7 mouse cellular contexts compared by ENCODE assay signal in genomic region chrX:144318164-144318979, GRCm38 (mm10). TPM values are rescaled to one million over a fixed set of nuclear protein-coding genes. Genes with fewer than 3 reads are reported as not detected.
A peak's percentile ranks its signal among the peaks of the same experiment; 100 is the strongest.
DNase-seq lines count a peak whose midpoint lies in the region; ATAC-seq and TF ChIP-seq lines count a peak whose summit lies in the region.

No protein-coding gene starts in this region.

- TF ChIP-seq CTCF in ES-Bruce4 (IDR thresholded peaks at IDR 0.05; ENCODE audit: low read depth, low read length) = no peak

- ATAC-seq in activated CD4-positive, CD25-positive, alpha-beta regulatory T cell, adult 4 months = peak; percentile 52
- ATAC-seq in embryonic facial prominence, embryonic 11.5 days (replicated peaks; ENCODE audit: insufficient number of reproducible peaks, low FRiP score, low TSS enrichment, low read depth) = peak; percentile 77
- peak; percentile 78 for ATAC-seq in heart, embryonic 16.5 days (replicated peaks; ENCODE audit: extremely low read depth, insufficient read depth, low FRiP score)
- ATAC-seq in limb, embryonic 13.5 days (ENCODE audit: low FRiP score, low read depth) = peak; percentile 54
- ATAC-seq in midbrain, embryonic 13.5 days = peak; percentile 92

- H3K4me3 ChIP-seq in ES-Bruce4 (ENCODE audit: low read depth, low read length) = peak overlapping the region; percentile 86
- H3K4me3 ChIP-seq in embryonic facial prominence, embryonic 11.5 days (ENCODE audit: low read depth, low read length) = peak overlapping the region; percentile 58
- H3K4me3 ChIP-seq in heart, embryonic 16.5 days (ENCODE audit: low read length) = peak overlapping the region; percentile 63
- peak overlapping the region; percentile 64 for H3K4me3 ChIP-seq in limb, embryonic 13.5 days
- H3K4me3 ChIP-seq in midbrain, embryonic 13.5 days (replicated peaks) = peak overlapping the region; percentile 65

- H3K36me3 ChIP-seq in ES-Bruce4 (ENCODE audit: control insufficient read depth, insufficient read depth, low read length, poor library complexity, severe bottlenecking) = peaks cover 19% of the 10 kb centered on the region
- no peaks in the 10 kb centered on the region for H3K36me3 ChIP-seq in embryonic facial prominence, embryonic 11.5 days (replicated peaks; ENCODE audit: control insufficient read depth, insufficient read depth, low read depth, low read length)
- no peaks in the 10 kb centered on the region for H3K36me3 ChIP-seq in heart, embryonic 16.5 days (ENCODE audit: control insufficient read depth, insufficient read depth)
- no peaks in the 10 kb centered on the region for H3K36me3 ChIP-seq in limb, embryonic 13.5 days
- H3K36me3 ChIP-seq in midbrain, embryonic 13.5 days = no peaks in the 10 kb centered on the region

- no peak for TF ChIP-seq EP300 in ES-Bruce4 (IDR thresholded peaks at IDR 0.05; ENCODE audit: insufficient read depth, low read depth, low read length)

- no peaks in the 10 kb centered on the region for H3K27me3 ChIP-seq in ES-Bruce4 (ENCODE audit: control insufficient read depth, insufficient read depth, low read length, poor library complexity, severe bottlenecking)
- H3K27me3 ChIP-seq in embryonic facial prominence, embryonic 11.5 days (ENCODE audit: control insufficient read depth, insufficient read depth, low read length) = no peaks in the 10 kb centered on the region
- H3K27me3 ChIP-seq in heart, embryonic 16.5 days (ENCODE audit: control insufficient read depth, insufficient read depth, low read length) = no peaks in the 10 kb centered on the region
- H3K27me3 ChIP-seq in limb, embryonic 13.5 days = peaks cover 10% of the 10 kb centered on the region; the same call in 1 of the 2 replicates
- no peaks in the 10 kb centered on the region for H3K27me3 ChIP-seq in midbrain, embryonic 13.5 days

- no peak for TF ChIP-seq POLR2A in ES-Bruce4 (IDR thresholded peaks at IDR 0.05; ENCODE audit: insufficient read depth, low read length)

- H3K9me3 ChIP-seq in ES-Bruce4 (replicated peaks; ENCODE audit: control insufficient read depth, insufficient read depth, low read length, poor library complexity, severe bottlenecking) = no peaks in the 10 kb centered on the region
- H3K9me3 ChIP-seq in embryonic facial prominence, embryonic 11.5 days (replicated peaks; ENCODE audit: control insufficient read depth, low read length) = no peaks in the 10 kb centered on the region
- no peaks in the 10 kb centered on the region for H3K9me3 ChIP-seq in heart, embryonic 16.5 days (replicated peaks; ENCODE audit: control insufficient read depth, low read length)
- H3K9me3 ChIP-seq in limb, embryonic 13.5 days = no peaks in the 10 kb centered on the region
- no peaks in the 10 kb centered on the region for H3K9me3 ChIP-seq in midbrain, embryonic 13.5 days

- peak overlapping the region; percentile 80 for H3K4me2 ChIP-seq in embryonic facial prominence, embryonic 11.5 days (ENCODE audit: low read depth, low read length)
- H3K4me2 ChIP-seq in heart, embryonic 16.5 days (ENCODE audit: low read depth, low read length) = peak overlapping the region; percentile 93
- peak overlapping the region; percentile 76 for H3K4me2 ChIP-seq in limb, embryonic 13.5 days (replicated peaks)
- peak overlapping the region; percentile 87 for H3K4me2 ChIP-seq in midbrain, embryonic 13.5 days (replicated peaks)

- H3K9ac ChIP-seq in ES-Bruce4 (ENCODE audit: low read depth, poor library complexity, severe bottlenecking) = peak overlapping the region; percentile 96
- H3K9ac ChIP-seq in embryonic facial prominence, embryonic 11.5 days (replicated peaks; ENCODE audit: low read length) = peak overlapping the region; percentile 69
- H3K9ac ChIP-seq in heart, embryonic 16.5 days (ENCODE audit: low read length) = peak overlapping the region; percentile 82
- peak overlapping the region; percentile 78 for H3K9ac ChIP-seq in limb, embryonic 13.5 days
- H3K9ac ChIP-seq in midbrain, embryonic 13.5 days (replicated peaks) = peak overlapping the region; percentile 68

- H3K4me1 ChIP-seq in ES-Bruce4 (ENCODE audit: control insufficient read depth, insufficient read depth, low read length) = no peaks in the 10 kb centered on the region
- H3K4me1 ChIP-seq in embryonic facial prominence, embryonic 11.5 days (ENCODE audit: control insufficient read depth, insufficient read depth, low read length) = no peaks in the 10 kb centered on the region
- no peaks in the 10 kb centered on the region for H3K4me1 ChIP-seq in heart, embryonic 16.5 days (ENCODE audit: control insufficient read depth, insufficient read depth, low read length)
- H3K4me1 ChIP-seq in limb, embryonic 13.5 days = no peaks in the 10 kb centered on the region
- H3K4me1 ChIP-seq in midbrain, embryonic 13.5 days (replicated peaks) = peaks cover 3% of the 10 kb centered on the region; the same call in 1 of the 2 replicates

- H3K27ac ChIP-seq in ES-Bruce4 (ENCODE audit: insufficient read depth, low read length) = peak overlapping the region; percentile 75
- no peak overlapping the region; the same call in 1 of the 2 replicates for H3K27ac ChIP-seq in embryonic facial prominence, embryonic 11.5 days (replicated peaks; ENCODE audit: low read depth, low read length)
- H3K27ac ChIP-seq in heart, embryonic 16.5 days (ENCODE audit: low read length) = peak overlapping the region; percentile 53
- peak overlapping the region; percentile 65 for H3K27ac ChIP-seq in limb, embryonic 13.5 days
- H3K27ac ChIP-seq in midbrain, embryonic 13.5 days = no peak overlapping the region

- peak; percentile 11 for DNase-seq in embryonic facial prominence, embryonic 11.5 days (ENCODE audit: low spot score)
- DNase-seq in spleen, postnatal 4 days (ENCODE audit: low spot score in 2 of 2) = peak; percentile 19 to 69

- 16% methylated on average over 39 of the region's 53 CpGs for WGBS in embryonic facial prominence, embryonic 11.5 days
- 12% methylated on average over 39 of the region's 53 CpGs for WGBS in heart, embryonic 16.5 days
- 21% methylated on average over 43 of the region's 53 CpGs for WGBS in limb, embryonic 13.5 days
- 25% methylated on average over 38 of the region's 53 CpGs for WGBS in midbrain, embryonic 13.5 days

RNA-seq across cellular contexts. Expression of gene Alg13, which starts 0.8 kb away (rescaled TPM):
- polyA plus RNA-seq in ES-Bruce4 (2011; ENCODE audit: insufficient read depth, insufficient read length, low read depth, missing spikeins) = 398 and 426 TPM in 2 replicates
- 1 to 10 TPM; 7.2 to 8.4 TPM for polyA plus RNA-seq in activated CD4-positive, CD25-positive, alpha-beta regulatory T cell, adult 4 months (2017; shearing (Covaris generic))
- polyA plus RNA-seq in embryonic facial prominence, embryonic 11.5 days (2014; fragmentation: Nextera tagmentation; extraction: Ambion mirVana) = 28.8 and 29.4 TPM in 2 replicates
- polyA plus RNA-seq in heart, embryonic 16.5 days (2015; fragmentation: Nextera tagmentation; extraction: Ambion mirVana) = 10.3 and 11.4 TPM in 2 replicates
- 22.0 and 24.0 TPM in 2 replicates for polyA plus RNA-seq in limb, embryonic 13.5 days (2015; fragmentation: Nextera tagmentation; extraction: Ambion mirVana)
- 12.1 and 13.1 TPM in 2 replicates for polyA plus RNA-seq in midbrain, embryonic 13.5 days (2015; fragmentation: Nextera tagmentation; extraction: Ambion mirVana)

Comparison
In these comparisons a context has a peak if more than half of its experiments do, and no peak if none do; other contexts are left out.
1. H3K27ac ChIP-seq: peak in ES-Bruce4 (single experiment), heart, embryonic 16.5 days (single experiment) and limb, embryonic 13.5 days (single experiment); none in embryonic facial prominence, embryonic 11.5 days (single experiment) and midbrain, embryonic 13.5 days (single experiment).
2. RNA of gene Alg13, which starts 0.8 kb away (polyA plus RNA-seq): 398 to 426 TPM in ES-Bruce4; 28.8 to 29.4 TPM in embryonic facial prominence, embryonic 11.5 days, 22.0 to 24.0 TPM in limb, embryonic 13.5 days, 12.1 to 13.1 TPM in midbrain, embryonic 13.5 days, 10.3 to 11.4 TPM in heart, embryonic 16.5 days and 7.2 to 8.4 TPM in activated CD4-positive, CD25-positive, alpha-beta regulatory T cell, adult 4 months; every median in the first group is over 10 times any median in the second.
3. Peak in every context shown above with its lines, with median percentiles within 50 percentile points of each other: H3K4me3 ChIP-seq, H3K9ac ChIP-seq, ATAC-seq and H3K4me2 ChIP-seq.